Mouse (Mus musculus) neural tube, embryonic 15.5 days (tissue): Measurements from ENCODE around the gene Fut4. TPM values are rescaled to one million over a fixed set of nuclear protein-coding genes. Genes with fewer than 3 reads are reported as not detected.
"Not testable (repeated sequence)": the region's sequence is repeated elsewhere in the genome, so short reads cannot be mapped to it uniquely, and the experiment has no call there.

Source experiments
- ATAC-seq: fragments of 200-750 bp; cut with Nextera tagmentation; 2 replicates; pipeline ENCODE4 v1.8.0; 2017; ENCODE audit warnings: mild to moderate bottlenecking, moderate TSS enrichment, moderate library complexity; ENCODE audit not compliant: low FRiP score
- H3K27ac ChIP-seq: fragments of 300-500 bp; sonication (generic); replicated peaks from 2 replicates; pipeline ENCODE4 v1.5.1; 2015; ENCODE audit warnings: mild to moderate bottlenecking, inconsistent platforms
- H3K27me3 ChIP-seq: fragments of 300-500 bp; sonication (generic); replicated peaks from 2 replicates; pipeline ENCODE4 v1.6.1; 2015; ENCODE audit warnings: inconsistent platforms
- H3K36me3 ChIP-seq: fragments of 300-500 bp; sonication (generic); 2 replicates; pipeline ENCODE4 v1.6.1; 2015; ENCODE audit warnings: inconsistent platforms
- H3K4me1 ChIP-seq: fragments of 300-500 bp; sonication (generic); 2 replicates; pipeline ENCODE4 v1.6.1; 2015; ENCODE audit warnings: inconsistent platforms
- H3K4me2 ChIP-seq: fragments of 300-500 bp; sonication (generic); 2 replicates; pipeline ENCODE4 v1.6.1; 2015; ENCODE audit warnings: inconsistent platforms, mild to moderate bottlenecking, moderate library complexity
- H3K4me3 ChIP-seq: fragments of 300-500 bp; sonication (generic); replicated peaks from 2 replicates; pipeline ENCODE4 v1.5.1; 2015; ENCODE audit warnings: mild to moderate bottlenecking, inconsistent platforms
- H3K9ac ChIP-seq: fragments of 300-500 bp; sonication (generic); replicated peaks from 2 replicates; pipeline ENCODE4 v1.6.1; 2015; ENCODE audit warnings: mild to moderate bottlenecking, inconsistent platforms
- H3K9me3 ChIP-seq: fragments of 300-500 bp; sonication (generic); replicated peaks from 2 replicates; pipeline ENCODE4 v1.6.1; 2016; ENCODE audit warnings: inconsistent platforms
- WGBS: fragments of 180-500 bp; shearing (Covaris S2); methylation state at CpG from one replicate; pipeline ENCODE4 v1.1.7; 2015; ENCODE audit warnings: mixed read lengths; 5-methylcytosine and 5-hydroxymethylcytosine counted together
- polyA plus RNA-seq: library from polyadenylated mRNA; unstranded; fragments of >200 nt; fragmentation: Nextera tagmentation; extraction: Ambion mirVana; gene quantifications from 2 replicates; pipeline ENCODE4 v1.2.1, GENCODE M21; 2015

Fut4 gene
- polyA plus RNA-seq, 1 experiment from 2014 or later, result 2.2 TPM

DNA sequence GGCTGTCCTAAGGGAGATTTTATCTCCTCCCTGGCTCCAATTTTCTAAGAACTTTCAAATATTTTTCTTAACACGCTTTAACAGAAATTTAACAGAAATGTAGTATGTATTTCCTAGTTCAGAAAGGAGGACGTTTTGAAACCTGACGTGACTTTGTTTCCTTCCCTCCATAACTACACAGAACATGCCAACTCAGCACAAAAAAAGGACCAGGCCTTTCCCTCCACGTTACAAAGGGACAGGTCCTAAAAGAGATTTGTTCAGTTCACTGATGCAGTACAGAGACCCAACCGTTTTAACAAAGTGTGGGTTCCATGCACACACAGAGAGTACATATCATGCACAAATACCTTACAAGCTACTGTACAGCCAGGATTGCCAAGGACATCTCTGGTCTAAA, 30.6 kb downstream of the Fut4 start:
- Histone ChIP-seq H3K4me1 (no peaks in the 10 kb centered on the region), H3K27me3 (no peaks in the 10 kb centered on the region), H3K9ac (no peak overlapping the region), H3K36me3 (no peaks in the 10 kb centered on the region), H3K27ac (no peak overlapping the region), H3K9me3 (no peaks in the 10 kb centered on the region), H3K4me3 (no peak overlapping the region), H3K4me2 (no peak overlapping the region)
- no peak for ATAC-seq
- WGBS, result 82% methylated on average over 5 of the region's 5 CpGs

DNA sequence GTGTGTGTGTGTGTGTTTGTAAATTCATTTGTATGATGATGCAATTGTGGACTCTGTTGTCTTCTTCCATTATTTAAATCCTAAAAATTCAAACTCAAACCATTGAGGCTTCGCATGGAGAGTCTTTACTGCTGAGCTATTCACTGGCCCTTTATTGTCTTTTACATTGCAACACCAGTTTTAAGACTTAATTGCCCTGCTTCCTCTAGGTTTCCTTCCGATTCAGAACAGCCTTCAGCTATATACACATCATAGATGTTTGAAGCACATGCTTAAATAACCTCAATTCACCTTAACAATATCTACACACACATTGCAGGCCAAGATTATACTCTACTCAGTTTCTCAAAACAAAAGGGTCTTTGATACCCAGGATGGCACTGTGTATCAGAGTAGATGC, 31.8 kb downstream of the Fut4 start:
- no peaks in the 10 kb centered on the region for H3K9me3 ChIP-seq
- no peaks in the 10 kb centered on the region for H3K27me3 ChIP-seq
- H3K4me3 ChIP-seq, result no peak overlapping the region
- H3K9ac ChIP-seq, result no peak overlapping the region
- ATAC-seq, result no peak
- 11% methylated on average over 2 of the region's 2 CpGs for WGBS
- H3K36me3 ChIP-seq, result no peaks in the 10 kb centered on the region
- no peak overlapping the region for H3K27ac ChIP-seq
- H3K4me1 ChIP-seq, result no peaks in the 10 kb centered on the region
- no peak overlapping the region for H3K4me2 ChIP-seq

DNA sequence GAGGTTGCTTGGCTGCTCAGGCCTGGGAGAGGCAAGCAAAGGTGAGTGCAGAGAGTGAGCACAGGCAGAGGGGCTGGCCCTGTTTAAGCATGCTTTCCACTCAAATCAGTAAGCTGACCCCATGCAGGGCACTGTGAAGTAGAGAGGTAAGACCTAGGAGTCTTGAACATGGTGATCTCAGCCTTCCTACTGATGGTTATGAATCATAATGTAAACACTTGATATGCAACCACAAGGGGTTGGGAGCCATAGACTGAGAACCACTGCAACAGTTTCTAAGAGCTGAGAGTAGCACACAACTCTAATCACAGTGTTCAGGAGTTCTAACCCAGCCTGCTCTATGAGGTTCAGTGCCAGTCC, 33.9 kb downstream of the Fut4 start:
- Histone ChIP-seq H3K4me2 (no peak overlapping the region), H3K36me3 (no peaks in the 10 kb centered on the region), H3K27ac (no peak overlapping the region), H3K4me3 (no peak overlapping the region), H3K27me3 (no peaks in the 10 kb centered on the region), H3K9me3 (no peaks in the 10 kb centered on the region), H3K9ac (no peak overlapping the region), H3K4me1 (no peaks in the 10 kb centered on the region)
- no peak for ATAC-seq

DNA sequence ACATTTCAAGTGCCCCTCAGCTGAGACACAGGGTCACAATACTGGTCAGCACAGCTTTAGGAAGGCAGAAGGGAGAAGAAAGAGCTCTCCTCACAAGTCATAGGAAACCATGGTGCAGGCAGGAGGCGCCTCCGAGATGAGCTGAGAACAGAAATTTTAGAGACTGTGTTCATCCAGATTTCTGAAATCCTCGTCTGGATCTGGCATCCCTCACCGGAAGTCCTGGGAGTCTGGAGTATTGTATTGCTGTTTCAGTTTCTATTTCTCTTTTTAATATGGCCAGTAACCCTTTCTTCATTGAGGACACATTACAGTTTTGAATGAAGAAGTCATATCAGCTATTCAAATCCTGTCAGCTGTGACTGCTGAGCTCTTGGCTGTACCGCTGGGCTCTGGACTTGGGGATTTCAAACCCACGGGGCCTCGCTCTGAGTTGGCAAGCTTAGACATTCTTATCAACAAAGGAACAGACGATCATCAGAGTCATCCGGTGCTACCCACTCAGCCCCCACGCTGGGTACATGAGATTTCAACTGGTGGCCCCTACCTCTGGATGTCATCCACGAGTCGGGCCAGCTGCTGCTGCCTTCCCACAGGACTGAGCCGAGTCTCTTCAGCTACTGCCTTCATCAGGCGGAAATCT, 34.4 kb downstream of the Fut4 start:
- WGBS, result 65% methylated on average over 14 of the region's 14 CpGs
- H3K4me1 ChIP-seq, result no peaks in the 10 kb centered on the region
- H3K9ac ChIP-seq, result no peak overlapping the region
- H3K4me2 ChIP-seq, result no peak overlapping the region
- no peak for ATAC-seq
- H3K36me3 ChIP-seq, result no peaks in the 10 kb centered on the region
- H3K27ac ChIP-seq, result no peak overlapping the region
- no peaks in the 10 kb centered on the region for H3K27me3 ChIP-seq
- H3K4me3 ChIP-seq, result no peak overlapping the region
- H3K9me3 ChIP-seq, result no peaks in the 10 kb centered on the region

DNA sequence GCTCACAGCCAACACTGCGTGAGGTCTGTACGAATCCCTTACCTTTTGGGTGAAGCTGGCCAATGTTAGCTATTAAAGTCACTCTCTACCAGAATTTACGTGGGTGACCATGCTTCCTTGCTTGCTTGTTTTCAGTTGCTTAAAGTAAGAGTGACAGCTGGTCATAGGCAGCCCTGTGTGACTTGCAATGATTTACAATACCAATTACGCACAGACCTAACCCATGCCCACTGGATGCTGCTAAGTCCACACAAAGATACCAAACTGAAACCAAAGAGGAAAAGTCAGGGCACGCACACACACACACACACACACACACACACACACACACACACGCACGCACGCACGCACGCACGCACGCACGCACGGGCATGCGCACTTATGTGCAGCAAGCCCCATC, 36.9 kb downstream of the Fut4 start:
- Histone ChIP-seq H3K9ac (no peak overlapping the region), H3K27ac (no peak overlapping the region), H3K4me2 (no peak overlapping the region), H3K4me1 (no peaks in the 10 kb centered on the region), H3K27me3 (no peaks in the 10 kb centered on the region), H3K9me3 (no peaks in the 10 kb centered on the region), H3K4me3 (no peak overlapping the region), H3K36me3 (no peaks in the 10 kb centered on the region)
- 76% methylated on average over 15 of the region's 15 CpGs for WGBS
- ATAC-seq, result no peak

DNA sequence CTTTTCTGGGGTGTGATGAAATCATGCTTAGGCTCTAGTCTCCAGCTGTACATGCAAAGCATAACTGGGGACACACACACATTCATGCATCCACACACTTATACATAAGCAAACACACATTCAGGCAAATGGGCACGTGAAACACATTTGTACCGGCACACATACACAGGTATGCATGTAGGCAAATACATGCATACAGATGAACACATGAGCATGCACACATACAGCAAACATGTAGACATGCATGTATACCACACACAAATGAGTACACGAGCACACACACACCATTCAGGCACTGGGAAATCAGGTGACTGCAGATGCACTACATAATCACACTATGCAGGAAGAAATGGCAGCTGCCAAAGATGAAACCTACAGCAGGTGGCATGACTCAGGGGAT, 41.3 kb downstream of the Fut4 start:
- Histone ChIP-seq H3K9me3 (no peaks in the 10 kb centered on the region), H3K27ac (no peak overlapping the region), H3K9ac (no peak overlapping the region), H3K4me2 (no peak overlapping the region), H3K4me3 (no peak overlapping the region), H3K4me1 (peaks cover 4% of the 10 kb centered on the region; the same call in 1 of the 2 replicates), H3K27me3 (no peaks in the 10 kb centered on the region), H3K36me3 (no peaks in the 10 kb centered on the region)
- ATAC-seq, result no peak
- 92% methylated on average over 3 of the region's 3 CpGs for WGBS

DNA sequence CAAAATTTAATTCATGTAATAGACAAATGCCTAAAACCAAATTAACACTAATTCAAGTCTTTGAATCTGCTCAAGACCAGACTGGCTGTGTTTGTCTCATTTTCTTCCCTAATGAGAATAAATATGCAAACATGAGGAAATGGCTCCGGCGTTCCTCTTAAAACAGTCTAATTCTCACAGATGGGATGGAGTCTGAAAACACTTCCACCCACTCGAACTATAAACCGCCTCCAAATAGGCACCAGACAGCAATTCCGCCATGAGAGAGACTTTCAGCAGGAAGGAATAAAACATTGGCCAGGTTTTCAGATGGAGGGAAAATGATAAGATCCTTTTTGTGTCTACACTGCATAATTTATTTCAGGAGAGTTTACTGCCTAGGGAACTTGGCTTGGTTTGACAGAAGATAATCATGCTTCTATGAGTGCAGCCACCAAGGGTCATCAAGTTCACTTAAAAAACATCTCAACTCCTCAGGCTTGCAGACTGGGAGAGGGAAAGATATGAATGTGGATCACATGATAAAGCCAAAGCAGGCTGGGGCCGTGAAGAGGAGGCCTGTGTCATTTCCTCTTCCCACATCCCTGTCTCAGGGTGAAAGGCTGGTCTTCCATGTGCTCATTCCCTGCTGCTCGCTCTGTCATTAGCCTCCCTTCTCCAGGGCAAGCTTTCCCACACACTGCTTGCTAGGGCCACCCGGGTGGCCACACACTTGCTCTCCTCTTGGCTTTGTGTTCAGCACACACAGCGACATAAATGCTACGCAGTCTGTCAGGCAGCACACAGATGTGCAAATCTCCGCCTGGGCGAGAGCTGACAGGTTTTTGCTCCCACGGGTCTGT, 46.7 kb downstream of the Fut4 start:
- H3K4me1 ChIP-seq, result peaks cover 9% of the 10 kb centered on the region; the same call in 1 of the 2 replicates
- no peaks in the 10 kb centered on the region for H3K27me3 ChIP-seq
- H3K4me2 ChIP-seq, result no peak overlapping the region
- no peaks in the 10 kb centered on the region for H3K36me3 ChIP-seq
- 53% methylated on average over 13 of the region's 13 CpGs for WGBS
- no peak overlapping the region for H3K9ac ChIP-seq
- H3K4me3 ChIP-seq, result no peak overlapping the region
- peak; percentile 51 for ATAC-seq
- H3K9me3 ChIP-seq, result no peaks in the 10 kb centered on the region
- H3K27ac ChIP-seq, result peak overlapping the region; percentile 18; the same call in 1 of the 2 replicates

DNA sequence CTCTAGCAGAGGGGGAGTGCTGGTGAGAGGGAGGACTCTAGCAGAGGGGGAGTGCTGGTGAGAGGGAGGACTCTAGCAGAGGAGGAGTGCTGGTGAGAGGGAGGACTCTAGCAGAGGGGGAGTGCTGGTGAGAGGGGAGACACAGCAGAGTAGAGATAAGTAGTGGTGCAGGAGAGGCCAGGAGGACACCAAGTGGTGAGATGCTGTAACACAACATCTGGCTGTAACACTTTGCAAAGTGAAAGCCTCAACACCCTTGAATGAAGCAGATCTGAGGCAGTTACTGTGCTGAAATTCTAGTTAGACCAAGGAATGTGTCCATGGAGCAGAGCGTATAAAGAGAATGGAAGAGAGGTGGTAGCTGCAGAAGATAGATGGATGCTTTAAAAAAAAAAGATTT, 51.4 kb downstream of the Fut4 start:
- 100% methylated on average over 1 of the region's 1 CpGs for WGBS
- not testable (repeated sequence) for H3K4me2 ChIP-seq, H3K9ac ChIP-seq, H3K27me3 ChIP-seq, ATAC-seq, H3K4me1 ChIP-seq, H3K4me3 ChIP-seq, H3K9me3 ChIP-seq, H3K27ac ChIP-seq, H3K36me3 ChIP-seq

DNA sequence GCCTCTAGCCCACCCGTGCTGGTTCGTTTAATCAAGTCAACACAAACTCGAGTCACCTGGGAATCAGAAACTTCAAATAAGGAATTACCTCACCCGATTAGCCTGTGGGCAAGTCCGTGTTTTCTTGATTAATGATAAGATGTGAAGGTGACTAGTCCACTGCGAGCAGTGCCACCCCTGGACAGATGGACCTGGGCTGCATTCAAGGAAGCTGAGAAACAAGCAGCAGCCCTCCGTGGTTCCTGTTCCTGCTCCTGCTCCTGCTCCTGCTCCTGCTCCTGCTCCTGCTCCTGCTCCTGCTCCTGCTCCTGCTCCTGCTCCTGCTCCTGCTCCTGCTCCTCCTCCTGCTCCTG, 52.9 kb downstream of the Fut4 start:
- no peak overlapping the region for H3K4me3 ChIP-seq
- WGBS, result 53% methylated on average over 7 of the region's 7 CpGs
- no peaks in the 10 kb centered on the region for H3K4me1 ChIP-seq
- no peaks in the 10 kb centered on the region for H3K36me3 ChIP-seq
- no peak overlapping the region for H3K27ac ChIP-seq
- H3K9me3 ChIP-seq, result no peaks in the 10 kb centered on the region
- no peak overlapping the region for H3K4me2 ChIP-seq
- ATAC-seq, result peak; percentile 9; the same call in 1 of the 2 replicates
- H3K27me3 ChIP-seq, result no peaks in the 10 kb centered on the region
- no peak overlapping the region for H3K9ac ChIP-seq

DNA sequence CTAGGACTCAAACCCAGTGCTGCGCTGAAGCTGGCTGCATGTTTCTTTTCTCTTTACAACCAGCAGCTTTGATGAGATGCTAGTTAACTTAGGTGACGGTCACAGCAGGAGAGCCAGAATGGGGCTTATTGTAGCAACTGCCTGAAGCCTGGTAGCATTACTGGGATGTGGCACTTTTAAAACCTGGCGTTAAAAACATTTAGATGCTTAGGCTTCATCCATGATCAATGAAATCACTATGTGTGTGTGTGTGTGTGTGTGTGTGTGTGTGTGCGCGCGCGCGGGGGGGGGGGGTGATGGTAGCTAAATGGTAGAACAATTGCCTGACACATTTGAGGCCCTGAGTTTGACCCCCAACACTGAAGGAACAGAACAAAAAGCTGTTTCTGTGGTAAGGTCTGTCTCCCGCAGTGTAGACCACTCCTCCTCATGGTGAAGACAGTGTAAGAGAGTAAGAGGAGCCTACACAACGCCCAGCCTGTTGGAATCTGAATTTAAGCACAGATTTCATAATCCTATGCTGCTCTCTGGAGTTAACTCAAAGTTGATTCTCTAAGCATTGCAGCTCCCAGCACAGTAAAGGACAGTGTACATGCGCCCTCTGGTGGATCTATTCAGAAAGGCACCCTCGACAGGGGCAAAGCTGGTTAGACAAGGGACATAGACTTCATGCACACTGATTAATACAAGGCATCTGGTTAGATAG, 53.5 kb downstream of the Fut4 start:
- no peaks in the 10 kb centered on the region for H3K4me1 ChIP-seq
- H3K4me3 ChIP-seq, result no peak overlapping the region
- H3K27me3 ChIP-seq, result no peaks in the 10 kb centered on the region
- ATAC-seq, result peak; percentile 95
- no peak overlapping the region for H3K9ac ChIP-seq
- WGBS, result 49% methylated on average over 11 of the region's 12 CpGs
- H3K27ac ChIP-seq, result no peak overlapping the region
- no peaks in the 10 kb centered on the region for H3K9me3 ChIP-seq
- no peak overlapping the region for H3K4me2 ChIP-seq
- no peaks in the 10 kb centered on the region for H3K36me3 ChIP-seq
